Mouse (Mus musculus) hindbrain, embryonic 14.5 days (tissue): ENCODE data around the gene Gosr1. TPM values are rescaled to one million over a fixed set of nuclear protein-coding genes. Genes with fewer than 3 reads are reported as not detected.
A peak's percentile ranks its signal among the peaks of the same experiment; 100 is the strongest.
"Not testable (repeated sequence)": the region's sequence is repeated elsewhere in the genome, so short reads cannot be mapped to it uniquely, and the experiment has no call there.

ENCODE experiments used
- ATAC-seq: fragments of 200-750 bp; cut with Nextera tagmentation; 2 replicates; pipeline ENCODE4 v1.8.0; 2017; ENCODE audit warnings: moderate number of reproducible peaks, mild to moderate bottlenecking, moderate TSS enrichment, moderate library complexity; ENCODE audit not compliant: low FRiP score
- DNase-seq: peaks from one replicate; pipeline ENCODE4 v3.0.0-alpha.2; 2015; ENCODE audit warnings: low spot score
- H3K27ac ChIP-seq: fragments of 300-500 bp; sonication (generic); 2 replicates; pipeline ENCODE4 v1.5.1; 2014; ENCODE audit warnings: mild to moderate bottlenecking, moderate library complexity
- H3K27me3 ChIP-seq: fragments of 300-500 bp; sonication (generic); 2 replicates; pipeline ENCODE4 v1.6.1; 2014; ENCODE audit warnings: mild to moderate bottlenecking, low read length, mixed read lengths; ENCODE audit not compliant: control insufficient read depth, insufficient read depth
- H3K36me3 ChIP-seq: fragments of 300-500 bp; sonication (generic); replicated peaks from 2 replicates; pipeline ENCODE4 v1.6.1; 2014; ENCODE audit not compliant: control insufficient read depth, insufficient read depth
- H3K4me1 ChIP-seq: fragments of 300-500 bp; sonication (generic); replicated peaks from 2 replicates; pipeline ENCODE4 v1.6.1; 2014; ENCODE audit warnings: antibody characterized with exemption, low read length, mixed read lengths; ENCODE audit not compliant: control insufficient read depth, insufficient read depth
- H3K4me2 ChIP-seq: fragments of 300-500 bp; sonication (generic); replicated peaks from 2 replicates; pipeline ENCODE4 v1.6.1; 2014; ENCODE audit warnings: mild to moderate bottlenecking, moderate library complexity
- H3K4me3 ChIP-seq: fragments of 300-500 bp; sonication (generic); replicated peaks from 2 replicates; pipeline ENCODE4 v1.5.1; 2014; ENCODE audit warnings: mild to moderate bottlenecking, low read length
- H3K9ac ChIP-seq: fragments of 300-500 bp; sonication (generic); 2 replicates; pipeline ENCODE4 v1.6.1; 2014
- H3K9me3 ChIP-seq: fragments of 300-500 bp; sonication (generic); 2 replicates; pipeline ENCODE4 v1.6.1; 2016; ENCODE audit warnings: low read length; ENCODE audit not compliant: control insufficient read depth
- WGBS: fragments of 180-500 bp; shearing (Covaris S2); extraction: QIAGEN DNeasy Blood & Tissue Kit; methylation state at CpG from one replicate; pipeline ENCODE4 v1.1.7; 2014; 5-methylcytosine and 5-hydroxymethylcytosine counted together
- polyA plus RNA-seq: library from polyadenylated mRNA; unstranded; fragments of >200 nt; fragmentation: Nextera tagmentation; extraction: Ambion mirVana; gene quantifications from 2 replicates; pipeline ENCODE4 v1.2.1, GENCODE M21; 2014

The Gosr1 gene
- polyA plus RNA-seq, 1 experiment from 2014 or later = 39.6 TPM

- no peak for ATAC-seq
- no peak overlapping the region for H3K4me2 ChIP-seq
- H3K4me1 ChIP-seq = no peaks in the 10 kb centered on the region; the same call in 1 of the 2 replicates
- H3K4me3 ChIP-seq = no peak overlapping the region
- DNase-seq = no peak
- H3K9me3 ChIP-seq = no peaks in the 10 kb centered on the region
- H3K9ac ChIP-seq = no peak overlapping the region
- H3K36me3 ChIP-seq = no peaks in the 10 kb centered on the region
- WGBS = 27% methylated on average over 13 of the region's 17 CpGs
- no peak overlapping the region for H3K27ac ChIP-seq
- H3K27me3 ChIP-seq = no peaks in the 10 kb centered on the region
Measured at GRCm38 (mm10) chr11:76709625-76710452, 53.5 kb downstream of the Gosr1 start.

GRCm38 (mm10) chr11:76708881-76709280 lies 54.5 kb downstream of the Gosr1 start:
- H3K27ac ChIP-seq = no peak overlapping the region
- DNase-seq (no peak), ATAC-seq (no peak)
- no peaks in the 10 kb centered on the region; the same call in 1 of the 2 replicates for H3K4me1 ChIP-seq
- 35% methylated on average over 1 of the region's 1 CpGs for WGBS
- no peak overlapping the region for H3K4me3 ChIP-seq
- H3K36me3 ChIP-seq = no peaks in the 10 kb centered on the region
- no peaks in the 10 kb centered on the region for H3K9me3 ChIP-seq
- no peak overlapping the region for H3K4me2 ChIP-seq
- no peaks in the 10 kb centered on the region for H3K27me3 ChIP-seq
- H3K9ac ChIP-seq = no peak overlapping the region

GRCm38 (mm10) chr11:76708066-76708465 lies 55.3 kb downstream of the Gosr1 start:
- no peak overlapping the region for H3K9ac ChIP-seq

GRCm38 (mm10) chr11:76707656-76708055 lies 55.7 kb downstream of the Gosr1 start:
- WGBS = 94% methylated on average over 3 of the region's 3 CpGs
- ATAC-seq = no peak
- no peaks in the 10 kb centered on the region; the same call in 1 of the 2 replicates for H3K4me1 ChIP-seq
- DNase-seq = no peak
- no peak overlapping the region for H3K27ac ChIP-seq
- no peaks in the 10 kb centered on the region for H3K36me3 ChIP-seq
- no peak overlapping the region for H3K9ac ChIP-seq
- no peak overlapping the region for H3K4me2 ChIP-seq
- H3K4me3 ChIP-seq = no peak overlapping the region
- H3K27me3 ChIP-seq = no peaks in the 10 kb centered on the region
- H3K9me3 ChIP-seq = no peaks in the 10 kb centered on the region

More at GRCm38 (mm10) chr11:76708066-76708465, 55.3 kb downstream of the Gosr1 start:
- Histone ChIP-seq H3K27ac (no peak overlapping the region), H3K4me2 (no peak overlapping the region), H3K9me3 (no peaks in the 10 kb centered on the region), H3K36me3 (no peaks in the 10 kb centered on the region), H3K4me1 (no peaks in the 10 kb centered on the region; the same call in 1 of the 2 replicates), H3K27me3 (no peaks in the 10 kb centered on the region), H3K4me3 (no peak overlapping the region)
- ATAC-seq (no peak), DNase-seq (no peak)
- 87% methylated on average over 1 of the region's 1 CpGs for WGBS

GRCm38 (mm10) chr11:76699626-76700025 lies 63.8 kb downstream of the Gosr1 start:
- ATAC-seq (no peak), DNase-seq (no peak)
- Histone ChIP-seq H3K9ac (no peak overlapping the region), H3K27ac (no peak overlapping the region), H3K4me1 (no peaks in the 10 kb centered on the region), H3K4me2 (0 out of 2 replicates have a peak overlapping the region, but pooled peaks have one; percentile 0), H3K9me3 (no peaks in the 10 kb centered on the region), H3K4me3 (no peak overlapping the region), H3K36me3 (no peaks in the 10 kb centered on the region), H3K27me3 (no peaks in the 10 kb centered on the region)
- 65% methylated on average over 8 of the region's 9 CpGs for WGBS

GRCm38 (mm10) chr11:76695810-76696209 lies 67.6 kb downstream of the Gosr1 start:
- DNase-seq = no peak
- WGBS = 73% methylated on average over 6 of the region's 6 CpGs

GRCm38 (mm10) chr11:76692096-76692495 lies 71.3 kb downstream of the Gosr1 start:
- H3K27me3 ChIP-seq = no peaks in the 10 kb centered on the region
- ATAC-seq = no peak
- no peaks in the 10 kb centered on the region for H3K36me3 ChIP-seq
- no peak overlapping the region for H3K27ac ChIP-seq
- H3K9me3 ChIP-seq = no peaks in the 10 kb centered on the region
- no peak overlapping the region for H3K4me2 ChIP-seq
- no peak overlapping the region for H3K4me3 ChIP-seq
- no peak overlapping the region for H3K9ac ChIP-seq
- DNase-seq = no peak
- 85% methylated on average over 3 of the region's 3 CpGs for WGBS
- no peaks in the 10 kb centered on the region for H3K4me1 ChIP-seq

More at GRCm38 (mm10) chr11:76695810-76696209, 67.6 kb downstream of the Gosr1 start:
- Histone ChIP-seq H3K36me3 (no peaks in the 10 kb centered on the region), H3K4me3 (no peak overlapping the region), H3K9ac (no peak overlapping the region), H3K9me3 (no peaks in the 10 kb centered on the region), H3K27me3 (no peaks in the 10 kb centered on the region), H3K4me1 (no peaks in the 10 kb centered on the region), H3K4me2 (no peak overlapping the region), H3K27ac (no peak overlapping the region)
- no peak for ATAC-seq

- DNase-seq = no peak
Measured at GRCm38 (mm10) chr11:76685604-76686003, 77.8 kb downstream of the Gosr1 start.

GRCm38 (mm10) chr11:76679508-76679907 lies 83.9 kb downstream of the Gosr1 start, which contains the start of gene Trarg1:
Trarg1 (plus strand) TSS chr11:76679808.
- not testable (repeated sequence) for H3K9me3 ChIP-seq, DNase-seq, H3K36me3 ChIP-seq, H3K4me1 ChIP-seq, H3K9ac ChIP-seq, ATAC-seq, H3K27ac ChIP-seq, H3K27me3 ChIP-seq, H3K4me3 ChIP-seq, H3K4me2 ChIP-seq
- WGBS = 46% methylated on average over 8 of the region's 8 CpGs

More at GRCm38 (mm10) chr11:76685604-76686003, 77.8 kb downstream of the Gosr1 start:
- Histone ChIP-seq H3K4me2 (no peak overlapping the region), H3K9me3 (no peaks in the 10 kb centered on the region), H3K27me3 (no peaks in the 10 kb centered on the region), H3K9ac (no peak overlapping the region), H3K4me3 (no peak overlapping the region), H3K27ac (no peak overlapping the region), H3K4me1 (no peaks in the 10 kb centered on the region), H3K36me3 (no peaks in the 10 kb centered on the region)
- WGBS = 70% methylated on average over 2 of the region's 2 CpGs
- no peak for ATAC-seq
